Comparison of ENCODE assay signal across 18 mouse cellular contexts in genomic region chr7:117435091-117435490, GRCm38 (mm10). TPM values are rescaled to one million over a fixed set of nuclear protein-coding genes. Genes with fewer than 3 reads are reported as not detected.
DNase-seq lines count a peak whose midpoint lies in the region; ATAC-seq and TF ChIP-seq lines count a peak whose summit lies in the region.
"Had no signal": no experiment of that assay in that cellular context is flagged by ENCODE, and none has a peak within 500 bp of the region (broad histone marks: within the 10 kb centered on the region; RNA-seq: fewer than 3 reads in every experiment).

No protein-coding gene starts in this region.

- no peak overlapping the region for H3K4me2 ChIP-seq in hindbrain, embryonic 16.5 days (ENCODE audit: low read length)
- H3K4me2 ChIP-seq in hindbrain, embryonic 12.5 days (replicated peaks) = no peak overlapping the region
- no peak overlapping the region for H3K4me2 ChIP-seq in midbrain, postnatal 0 days (ENCODE audit: low read depth, low read length, poor library complexity, severe bottlenecking)
- H3K4me2 ChIP-seq in midbrain, embryonic 16.5 days (ENCODE audit: low read length) = no peak overlapping the region
- no peak overlapping the region for H3K4me2 ChIP-seq in limb, embryonic 15.5 days
- H3K4me2 ChIP-seq: kidney, embryonic 15.5 days; liver, embryonic 13.5 days; lung, embryonic 14.5 days; midbrain, embryonic 11.5 days had no signal

- H3K27me3 ChIP-seq in hindbrain, embryonic 16.5 days (replicated peaks; ENCODE audit: control insufficient read depth, insufficient read depth, low read length) = no peaks in the 10 kb centered on the region
- H3K27me3 ChIP-seq in hindbrain, embryonic 12.5 days = no peaks in the 10 kb centered on the region
- H3K27me3 ChIP-seq in midbrain, postnatal 0 days (ENCODE audit: insufficient read depth, low read length) = no peaks in the 10 kb centered on the region
- H3K27me3 ChIP-seq in midbrain, embryonic 16.5 days (ENCODE audit: control insufficient read depth, insufficient read depth, low read depth, low read length) = no peaks in the 10 kb centered on the region
- H3K27me3 ChIP-seq in limb, embryonic 15.5 days = no peaks in the 10 kb centered on the region
- H3K27me3 ChIP-seq: CH12.LX; kidney, embryonic 15.5 days; liver, embryonic 13.5 days had no signal

- TF ChIP-seq CTCF in gastrocnemius, adult 2 months (IDR thresholded peaks at IDR 0.05) = no peak
- TF ChIP-seq CTCF in midbrain, postnatal 0 days (IDR thresholded peaks at IDR 0.05) = no peak

- intact Hi-C loops in gastrocnemius, adult 2 months (cut with DNase I) = no loop called here

- H3K4me1 ChIP-seq in hindbrain, embryonic 16.5 days (ENCODE audit: control insufficient read depth, insufficient read depth, low read depth, low read length) = peaks cover 7% of the 10 kb centered on the region
- H3K4me1 ChIP-seq in hindbrain, embryonic 12.5 days = peaks cover 4% of the 10 kb centered on the region; the same call in 1 of the 2 replicates
- peaks cover 5% of the 10 kb centered on the region; the same call in 1 of the 2 replicates for H3K4me1 ChIP-seq in midbrain, postnatal 0 days (ENCODE audit: insufficient read depth, low read length)
- H3K4me1 ChIP-seq in midbrain, embryonic 16.5 days (ENCODE audit: control insufficient read depth, insufficient read depth, low read length) = peaks cover 17% of the 10 kb centered on the region
- peaks cover 47% of the 10 kb centered on the region for H3K4me1 ChIP-seq in limb, embryonic 15.5 days
- H3K4me1 ChIP-seq: liver, embryonic 13.5 days had no signal

- no peak overlapping the region for H3K9ac ChIP-seq in hindbrain, embryonic 16.5 days (ENCODE audit: low read depth, low read length)
- no peak overlapping the region for H3K9ac ChIP-seq in hindbrain, embryonic 12.5 days
- H3K9ac ChIP-seq in midbrain, postnatal 0 days (replicated peaks; ENCODE audit: low read length, poor library complexity, severe bottlenecking) = no peak overlapping the region
- no peak overlapping the region for H3K9ac ChIP-seq in midbrain, embryonic 16.5 days (ENCODE audit: low read depth, low read length)
- H3K9ac ChIP-seq in limb, embryonic 15.5 days = no peak overlapping the region
- H3K9ac ChIP-seq: kidney, embryonic 15.5 days; liver, embryonic 13.5 days; lung, embryonic 14.5 days had no signal

- 80% methylated on average over 3 of the region's 3 CpGs for WGBS in hindbrain, embryonic 16.5 days
- WGBS in hindbrain, embryonic 12.5 days = 66% methylated on average over 3 of the region's 3 CpGs
- 96% methylated on average over 3 of the region's 3 CpGs for WGBS in midbrain, postnatal 0 days
- 85% methylated on average over 3 of the region's 3 CpGs for WGBS in midbrain, embryonic 16.5 days
- WGBS in limb, embryonic 15.5 days = 68% methylated on average over 3 of the region's 3 CpGs

- no peaks in the 10 kb centered on the region for H3K36me3 ChIP-seq in hindbrain, embryonic 16.5 days (ENCODE audit: control insufficient read depth, insufficient read depth, low read length)
- H3K36me3 ChIP-seq in hindbrain, embryonic 12.5 days = no peaks in the 10 kb centered on the region
- no peaks in the 10 kb centered on the region for H3K36me3 ChIP-seq in midbrain, postnatal 0 days (ENCODE audit: insufficient read depth, low read length)
- no peaks in the 10 kb centered on the region for H3K36me3 ChIP-seq in midbrain, embryonic 16.5 days (ENCODE audit: control insufficient read depth, insufficient read depth, low read length)
- no peaks in the 10 kb centered on the region for H3K36me3 ChIP-seq in limb, embryonic 15.5 days
- H3K36me3 ChIP-seq: kidney, embryonic 15.5 days; liver, embryonic 13.5 days had no signal

- H3K9me3 ChIP-seq in hindbrain, embryonic 16.5 days (ENCODE audit: control insufficient read depth, low read length) = no peaks in the 10 kb centered on the region
- H3K9me3 ChIP-seq in hindbrain, embryonic 12.5 days (replicated peaks) = no peaks in the 10 kb centered on the region
- H3K9me3 ChIP-seq in midbrain, postnatal 0 days (ENCODE audit: low read length) = no peaks in the 10 kb centered on the region
- no peaks in the 10 kb centered on the region for H3K9me3 ChIP-seq in midbrain, embryonic 16.5 days (replicated peaks; ENCODE audit: control insufficient read depth, low read length, poor library complexity, severe bottlenecking)
- no peaks in the 10 kb centered on the region for H3K9me3 ChIP-seq in limb, embryonic 15.5 days
- H3K9me3 ChIP-seq: kidney, embryonic 15.5 days; liver, embryonic 13.5 days had no signal

- ATAC-seq in hindbrain, embryonic 16.5 days = no peak
- no peak for ATAC-seq in hindbrain, embryonic 12.5 days (ENCODE audit: low FRiP score)
- no peak for ATAC-seq in midbrain, postnatal 0 days (ENCODE audit: low FRiP score)
- no peak for ATAC-seq in midbrain, embryonic 16.5 days
- ATAC-seq in limb, embryonic 15.5 days (ENCODE audit: insufficient number of reproducible peaks, low FRiP score, low TSS enrichment, low read depth) = no peak

- DNase-seq in gastrocnemius, adult 2 months = no peak
- DNase-seq in gastrocnemius, adult 18-20 months (ENCODE audit: low spot score) = no peak
- DNase-seq in midbrain, postnatal 0 days (ENCODE audit: low spot score) = no peak
- DNase-seq in left cerebral cortex, adult 18-20 months (ENCODE audit: low spot score in 2 of 2) = no peak
- DNase-seq: adrenal gland, postnatal 25 days; cerebellum, adult 11 months; cerebellum, postnatal 25 days; liver, embryonic 13.5 days; thymus, postnatal 14 days had no signal

- H3K4me3 ChIP-seq in gastrocnemius, adult 2 months = no peak overlapping the region
- H3K4me3 ChIP-seq in hindbrain, embryonic 16.5 days (ENCODE audit: low read length) = no peak overlapping the region
- H3K4me3 ChIP-seq in hindbrain, embryonic 12.5 days = no peak overlapping the region
- no peak overlapping the region for H3K4me3 ChIP-seq in midbrain, postnatal 0 days (ENCODE audit: low read depth, low read length)
- no peak overlapping the region for H3K4me3 ChIP-seq in midbrain, embryonic 16.5 days (ENCODE audit: low read depth, low read length)
- H3K4me3 ChIP-seq in limb, embryonic 15.5 days = no peak overlapping the region
- H3K4me3 ChIP-seq: kidney, embryonic 15.5 days; liver, embryonic 13.5 days had no signal

- H3K27ac ChIP-seq in gastrocnemius, adult 2 months = peak overlapping the region; percentile 58
- peak overlapping the region; percentile 57 for H3K27ac ChIP-seq in hindbrain, embryonic 16.5 days (ENCODE audit: low read depth, low read length)
- no peak overlapping the region for H3K27ac ChIP-seq in hindbrain, embryonic 12.5 days
- 0 out of 2 replicates have a peak overlapping the region, but pooled peaks have one; percentile 38 for H3K27ac ChIP-seq in midbrain, postnatal 0 days (ENCODE audit: low read depth, low read length)
- no peak overlapping the region for H3K27ac ChIP-seq in midbrain, embryonic 16.5 days (ENCODE audit: low read length)
- H3K27ac ChIP-seq in limb, embryonic 15.5 days = peak overlapping the region; percentile 82
- H3K27ac ChIP-seq: kidney, embryonic 15.5 days; liver, embryonic 13.5 days; macrophage had no signal

RNA-seq across cellular contexts. Expression of gene Xylt1, which starts 54.3 kb away (rescaled TPM):
- total RNA-seq in gastrocnemius, adult 2 months (2021) = 1 to 10 TPM; 5.5 to 9.5 TPM
- 1 to 10 TPM; 8.2 to 9.3 TPM for total RNA-seq in gastrocnemius, adult 18-20 months (2021)
- 2.9 TPM in 2 replicates for polyA plus RNA-seq in hindbrain, embryonic 16.5 days (2015; fragmentation: Nextera tagmentation; extraction: Ambion mirVana)
- 2.4 and 3.6 TPM in 2 replicates for polyA plus RNA-seq in hindbrain, embryonic 12.5 days (2016; fragmentation: Nextera tagmentation; extraction: Ambion mirVana)
- total RNA-seq in midbrain, postnatal 0 days (2014; rRNA removed) = 16.4 and 20.8 TPM in 2 replicates
- 2.1 and 2.5 TPM in 2 replicates for polyA plus RNA-seq in midbrain, postnatal 0 days (2015; fragmentation: Nextera tagmentation; extraction: Ambion mirVana)
- 2.1 and 2.5 TPM in 2 replicates for polyA plus RNA-seq in midbrain, embryonic 16.5 days (2015; fragmentation: Nextera tagmentation; extraction: Ambion mirVana)
- polyA plus RNA-seq in limb, embryonic 15.5 days (2015; fragmentation: Nextera tagmentation; extraction: Ambion mirVana) = 2.5 and 2.9 TPM in 2 replicates
- 10 to 100 TPM; 45.7 to 48.9 TPM for total RNA-seq in left cerebral cortex, adult 18-20 months (2021)

Comparison
In these comparisons a context has a peak if more than half of its experiments do, and no peak if none do; other contexts are left out.
1. H3K27ac ChIP-seq: peak in gastrocnemius, adult 2 months (single experiment), hindbrain, embryonic 16.5 days (single experiment), midbrain, postnatal 0 days (single experiment) and limb, embryonic 15.5 days (single experiment); none in hindbrain, embryonic 12.5 days (single experiment) and midbrain, embryonic 16.5 days (single experiment).